Comparison of ENCODE assay signal across 3 mouse cellular contexts in the genomic region with DNA sequence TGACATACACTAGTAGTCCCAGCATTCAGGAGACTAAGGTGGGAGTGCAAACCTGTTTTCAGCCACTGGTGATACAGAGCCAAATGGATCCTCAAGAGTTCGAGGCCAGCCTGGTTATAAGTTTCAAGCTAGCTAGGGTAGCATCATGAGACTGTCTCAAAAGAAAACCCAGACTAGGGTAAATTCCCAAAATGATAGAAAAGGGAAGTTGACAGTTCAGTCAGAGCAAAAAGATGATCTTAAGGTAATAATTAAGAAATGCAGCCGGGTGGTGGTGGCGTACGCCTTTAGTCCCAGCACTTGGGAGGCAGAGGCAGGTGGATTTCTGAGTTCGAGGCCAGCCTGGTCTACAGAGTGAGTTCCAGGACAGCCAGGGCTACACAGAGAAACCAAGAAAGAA. TPM values are rescaled to one million over a fixed set of nuclear protein-coding genes. Genes with fewer than 3 reads are reported as not detected.
"Had no signal": no experiment of that assay in that cellular context is flagged by ENCODE, and none has a peak within 500 bp of the region (broad histone marks: within the 10 kb centered on the region; RNA-seq: fewer than 3 reads in every experiment).

No protein-coding gene starts in this region.

RNA-seq across cellular contexts. Expression of a gene that starts 43.3 kb away (rescaled TPM):
- total RNA-seq: common myeloid progenitor, adult 5-6 weeks; granulocyte monocyte progenitor cell, adult 5-6 weeks had no signal
- polyA plus RNA-seq: erythroblast, embryonic 14.5 days had no signal
